Mouse (Mus musculus) cerebellum, postnatal 14 days (tissue): ENCODE data around the gene Il16.
A peak's percentile ranks its signal among the peaks of the same experiment; 100 is the strongest.

Source experiments
- DNase-seq, 2 experiments: peaks; one replicate each; pipeline ENCODE4 v3.0.0; 2021; ENCODE audit warnings: mixed read lengths in 2 of 2

The Il16 gene

GRCm38 (mm10) chr7:83678506-83678905 is 67.0 kb downstream of the Il16 start:
- no peak for DNase-seq

DNA sequence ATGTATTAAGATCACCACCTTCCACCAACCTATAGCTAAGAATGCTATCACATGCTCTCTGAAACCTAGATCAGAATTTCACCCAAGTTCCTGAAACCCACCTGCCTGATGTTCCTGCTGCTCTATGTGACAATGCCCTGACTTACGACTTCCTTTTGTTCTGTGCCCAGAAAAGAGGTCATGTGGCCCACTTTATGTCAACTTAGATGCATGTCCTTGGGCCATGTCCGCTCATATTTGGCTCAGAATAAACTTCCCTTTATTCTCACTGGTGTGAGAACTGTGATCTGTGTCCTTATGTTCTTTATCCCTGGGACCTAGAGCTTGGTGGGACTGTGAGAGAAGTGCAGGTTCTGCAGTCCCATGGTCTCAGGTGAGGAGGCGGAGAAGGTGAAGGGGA is 68.2 kb downstream of the Il16 start:
- peak in 1 of 2 experiments; percentile 1 for DNase-seq

- peak; percentile 45 to 46 for DNase-seq
Observed at GRCm38 (mm10) chr7:83675545-83676254, 69.8 kb downstream of the Il16 start.

DNA sequence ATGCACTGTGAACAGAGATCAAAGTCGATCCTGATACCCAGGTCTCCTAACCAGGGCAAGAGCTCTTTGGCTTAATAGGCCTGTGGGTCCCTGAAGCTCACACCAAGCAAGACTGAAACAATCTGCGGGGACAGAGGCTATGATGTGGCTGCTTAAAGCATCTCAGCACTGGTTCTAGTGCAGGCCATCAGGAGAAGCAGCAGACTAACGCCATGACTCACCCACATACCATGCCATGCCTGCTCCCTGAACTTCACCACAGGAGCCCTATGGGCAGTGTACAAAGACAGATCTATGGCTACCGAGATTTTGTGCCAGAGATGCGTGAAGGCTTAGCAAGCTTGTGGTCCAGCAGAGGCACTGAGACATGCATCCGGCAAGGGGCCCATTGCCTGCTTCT is 74.0 kb downstream of the Il16 start:
- DNase-seq: no peak

GRCm38 (mm10) chr7:83668724-83669123 is 76.8 kb downstream of the Il16 start:
- peak; percentile 76 to 82 for DNase-seq

DNA sequence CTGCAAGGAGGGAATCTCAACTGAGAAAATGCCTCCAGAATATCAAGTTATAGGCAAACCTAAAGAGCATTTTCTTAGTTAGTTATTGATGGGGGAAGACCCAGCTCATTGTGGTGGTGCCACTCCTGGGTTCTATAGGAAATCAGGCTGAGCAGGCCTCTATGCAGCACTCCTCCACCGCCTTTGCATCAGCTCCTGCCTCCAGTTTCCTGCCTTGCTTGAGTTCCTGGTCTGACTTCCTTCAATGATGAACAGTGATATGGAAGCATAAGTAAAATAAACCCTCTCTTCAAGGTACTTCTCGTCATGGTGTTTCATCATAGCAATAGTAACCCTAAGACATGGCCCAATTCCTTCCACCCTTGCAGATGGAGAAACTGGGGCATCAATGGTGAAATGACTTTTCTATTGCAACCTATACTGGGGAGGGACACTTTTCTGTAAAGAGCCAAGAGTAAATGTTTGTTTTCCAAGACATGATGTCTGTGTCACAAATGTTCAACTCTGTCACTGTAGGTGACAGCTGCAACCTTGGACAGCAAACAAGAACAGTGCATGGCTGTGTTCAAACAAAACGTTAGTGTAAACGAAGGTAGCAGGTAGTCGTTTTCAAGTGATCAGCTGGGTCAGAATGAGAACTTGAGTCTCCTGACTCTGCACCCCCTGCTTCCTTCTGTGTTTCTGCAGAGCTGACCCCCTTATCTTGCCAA is 77.4 kb downstream of the Il16 start:
- DNase-seq: peak in 1 of 2 experiments; percentile 1

DNA sequence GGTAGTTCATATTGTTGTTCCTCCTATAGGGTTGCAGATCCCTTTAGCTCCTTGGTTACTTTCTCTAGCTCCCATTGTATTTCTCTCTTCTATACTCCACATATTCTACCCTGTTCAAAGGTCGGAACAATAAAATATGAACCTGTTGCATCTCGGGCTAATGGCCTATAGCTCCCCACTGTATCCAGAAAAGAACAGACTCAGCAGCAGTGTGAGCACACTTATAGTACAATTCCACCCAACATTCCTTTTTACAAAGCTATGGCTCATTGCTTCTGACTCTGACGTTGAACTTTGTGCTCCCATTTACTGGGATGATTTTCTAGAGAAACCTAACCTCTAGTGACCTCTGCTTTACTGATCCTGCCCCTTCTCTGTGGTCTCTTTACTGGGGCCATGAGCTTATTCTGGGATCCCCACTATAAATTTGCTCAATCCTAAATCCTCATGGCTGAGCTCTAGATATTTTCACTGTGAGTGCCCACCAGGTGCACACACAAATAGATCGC is 79.4 kb downstream of the Il16 start:
- DNase-seq: no peak

- DNase-seq: peak in 1 of 2 experiments; percentile 68
Observed at GRCm38 (mm10) chr7:83662711-83663375, 82.7 kb downstream of the Il16 start.

- no peak for DNase-seq
Observed at GRCm38 (mm10) chr7:83661763-83662162, 83.8 kb downstream of the Il16 start.

DNA sequence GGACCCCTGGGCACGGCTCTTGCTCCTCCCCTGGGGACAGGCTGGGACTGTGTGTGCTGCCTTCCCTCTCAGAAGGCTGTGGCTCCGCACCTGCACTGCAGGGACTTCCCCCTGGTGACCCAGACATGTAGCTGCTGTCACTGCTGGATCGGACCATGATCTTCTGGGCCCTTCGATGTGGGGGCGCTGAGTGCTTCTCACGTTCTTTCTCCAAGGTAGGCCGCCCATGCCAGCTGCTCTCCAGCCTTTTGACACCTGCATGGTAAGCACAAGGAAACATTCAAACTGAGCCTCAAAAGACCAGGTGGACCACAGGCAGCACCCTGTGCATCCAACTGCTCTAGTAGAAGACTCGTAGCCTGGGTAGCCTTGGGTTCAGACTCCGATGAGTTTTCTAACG is 84.5 kb downstream of the Il16 start:
- no peak for DNase-seq

DNA sequence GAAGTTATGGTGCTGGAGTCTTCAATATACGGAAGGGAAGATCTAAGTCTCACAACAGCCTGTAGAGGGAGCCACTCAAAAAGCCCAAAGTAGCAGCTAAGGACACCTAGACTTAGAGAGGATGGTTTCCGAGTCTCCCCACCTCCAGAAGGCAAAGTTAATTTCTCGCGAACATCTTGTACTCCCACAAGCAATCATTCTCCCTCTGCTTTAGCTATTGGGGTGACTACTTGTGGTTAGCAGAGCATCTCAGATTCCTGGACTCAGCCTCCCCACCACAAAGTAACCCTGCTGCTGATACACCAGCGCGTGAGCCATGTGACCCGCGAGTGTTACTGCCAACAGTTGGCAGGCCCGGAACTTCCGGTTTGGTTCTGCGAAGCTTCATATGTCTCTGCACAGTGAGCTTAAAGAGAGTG is 85.2 kb downstream of the Il16 start:
- peak in 1 of 2 experiments; percentile 53 for DNase-seq

DNA sequence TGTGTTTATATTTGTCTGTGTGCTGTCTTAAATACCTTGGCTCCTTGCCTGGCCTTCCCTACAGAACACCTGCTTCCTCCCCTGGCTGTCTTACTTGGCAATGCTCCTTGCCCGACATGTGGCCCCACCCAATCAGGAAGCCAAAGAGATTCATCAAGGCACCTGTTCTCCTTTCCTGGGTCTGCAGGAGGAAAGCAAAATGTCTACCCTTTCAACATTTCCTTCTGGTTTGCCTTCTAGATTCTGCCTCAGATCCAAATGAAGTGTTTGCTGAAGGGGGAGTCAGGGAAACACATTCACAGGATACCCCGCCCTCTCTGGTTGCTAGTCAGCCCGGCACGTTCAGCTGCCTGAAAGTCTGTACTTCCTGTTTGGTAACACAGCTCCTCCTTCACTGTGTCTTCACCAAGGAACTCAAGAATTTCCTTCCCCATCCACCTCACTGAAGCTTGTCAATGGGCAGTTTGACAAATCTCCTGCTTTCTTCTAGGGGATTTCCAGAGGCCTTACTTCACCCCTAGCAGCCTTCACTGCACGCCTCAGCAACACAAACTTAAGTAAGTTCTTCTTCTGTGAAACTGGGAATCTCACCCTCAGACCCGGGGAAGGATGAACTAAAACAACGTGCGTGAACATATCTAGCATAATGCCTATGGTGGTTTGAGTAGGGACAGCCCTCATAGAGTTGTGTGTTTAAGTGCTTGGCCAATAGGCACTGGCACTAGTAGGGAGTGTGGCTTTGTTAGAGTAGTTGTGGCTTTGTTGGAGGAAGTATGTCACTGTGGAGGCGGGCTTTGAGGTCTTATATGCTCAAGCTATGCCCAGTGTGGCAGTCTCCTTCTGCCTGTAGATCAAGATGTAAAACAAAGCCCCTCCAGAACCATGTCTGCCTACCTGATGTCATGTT is 86.1 kb downstream of the Il16 start:
- DNase-seq: peak; percentile 65 to 75

GRCm38 (mm10) chr7:83658716-83659115 is 86.8 kb downstream of the Il16 start:
- no peak for DNase-seq

DNA sequence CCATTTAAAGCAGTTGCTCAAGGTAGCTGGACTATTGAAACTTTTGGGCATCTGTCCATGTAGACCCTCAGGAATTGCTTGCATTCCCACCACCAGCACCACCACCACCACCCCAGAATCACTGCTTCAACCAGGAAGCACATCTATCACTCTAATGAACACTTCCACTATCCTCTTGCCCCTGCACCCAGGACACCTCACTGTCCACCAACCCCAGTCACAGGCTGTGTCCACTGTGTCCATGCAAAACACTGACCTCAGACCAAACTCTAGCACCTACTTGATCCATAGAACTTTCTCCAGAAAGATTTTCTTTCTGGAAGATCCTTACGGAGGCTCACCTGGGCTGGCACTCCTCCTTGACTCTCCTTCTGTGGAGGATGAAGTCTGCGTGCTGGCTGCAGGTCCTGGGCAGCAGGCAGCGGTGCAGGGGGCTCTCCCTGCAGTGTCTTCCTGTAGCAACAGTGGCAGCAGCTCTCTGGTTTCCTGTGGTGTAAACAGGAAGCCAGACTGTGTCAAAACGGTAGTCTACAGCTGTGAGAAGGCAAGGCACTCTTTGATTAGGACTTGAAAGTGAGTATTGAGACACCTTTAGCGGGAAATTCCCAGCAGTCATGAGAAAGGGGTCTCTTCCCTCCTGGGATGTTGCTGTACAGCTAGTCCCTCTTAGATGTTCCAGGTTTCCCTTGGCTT is 90.4 kb downstream of the Il16 start:
- DNase-seq: no peak

- DNase-seq: no peak
Observed at GRCm38 (mm10) chr7:83654196-83654595, 91.3 kb downstream of the Il16 start.

GRCm38 (mm10) chr7:83653605-83654051 is 91.9 kb downstream of the Il16 start:
- DNase-seq: no peak

DNA sequence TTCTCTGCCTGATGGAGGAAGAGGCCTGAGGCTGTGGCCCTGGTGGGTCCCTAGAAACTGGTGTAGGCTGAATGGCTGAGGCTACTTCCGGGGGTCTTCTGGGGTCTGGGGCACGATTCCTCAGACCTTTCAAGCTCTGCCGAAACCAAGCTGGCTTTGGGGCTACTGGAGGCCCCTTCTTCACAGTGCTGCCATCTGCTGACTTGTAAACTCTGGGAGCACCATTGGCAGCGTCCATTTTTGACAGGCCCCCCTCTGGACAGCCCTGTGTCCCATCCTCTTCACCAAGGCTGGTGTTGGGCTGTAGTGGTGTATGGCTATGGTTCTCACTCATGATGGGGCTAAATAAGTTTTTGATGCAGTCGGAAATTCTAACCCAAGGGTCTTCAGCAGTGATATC is 93.0 kb downstream of the Il16 start:
- no peak for DNase-seq

- DNase-seq: no peak
Observed at GRCm38 (mm10) chr7:83650638-83651037, 94.9 kb downstream of the Il16 start.

DNA sequence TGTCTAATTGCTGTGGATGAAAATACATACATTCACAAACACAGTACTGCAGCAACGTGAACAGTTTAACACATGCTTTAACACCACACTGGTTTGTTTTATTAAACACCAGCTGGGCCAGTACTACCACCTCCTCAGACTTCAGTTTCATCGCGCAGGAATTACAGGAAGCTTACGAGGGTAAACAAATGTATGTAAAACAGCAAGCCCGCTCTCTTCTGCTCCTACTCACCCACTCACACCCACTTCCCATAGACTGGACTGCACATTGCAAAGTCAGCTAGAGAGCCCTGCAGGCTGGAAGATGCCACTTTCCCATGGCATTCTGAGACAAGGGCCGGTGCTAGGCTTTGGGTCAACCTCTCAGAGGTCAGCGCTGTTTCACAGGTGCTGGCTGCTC is 96.7 kb downstream of the Il16 start:
- no peak for DNase-seq

- DNase-seq: no peak
Observed at GRCm38 (mm10) chr7:83645476-83645875, 100.0 kb downstream of the Il16 start.

DNA sequence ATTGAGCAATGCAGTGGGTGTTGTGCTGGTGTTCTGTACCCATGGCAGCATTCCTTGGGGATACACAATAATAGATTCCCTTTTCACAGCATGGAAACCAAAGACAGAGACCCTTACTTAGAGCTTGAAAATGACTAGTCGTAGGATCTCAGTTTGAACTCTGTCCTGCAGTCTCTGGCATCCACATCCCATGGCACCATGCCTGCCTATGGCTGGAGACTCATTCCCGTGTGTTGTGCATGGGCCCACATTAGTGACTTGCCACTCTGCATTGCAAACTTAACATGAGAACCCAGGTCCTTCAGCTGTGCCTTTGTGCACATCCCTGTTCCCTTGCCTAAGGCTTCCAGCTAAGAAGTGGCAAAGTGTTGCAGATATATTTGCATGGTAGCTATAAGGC is 100.8 kb downstream of the Il16 start:
- DNase-seq: no peak

DNA sequence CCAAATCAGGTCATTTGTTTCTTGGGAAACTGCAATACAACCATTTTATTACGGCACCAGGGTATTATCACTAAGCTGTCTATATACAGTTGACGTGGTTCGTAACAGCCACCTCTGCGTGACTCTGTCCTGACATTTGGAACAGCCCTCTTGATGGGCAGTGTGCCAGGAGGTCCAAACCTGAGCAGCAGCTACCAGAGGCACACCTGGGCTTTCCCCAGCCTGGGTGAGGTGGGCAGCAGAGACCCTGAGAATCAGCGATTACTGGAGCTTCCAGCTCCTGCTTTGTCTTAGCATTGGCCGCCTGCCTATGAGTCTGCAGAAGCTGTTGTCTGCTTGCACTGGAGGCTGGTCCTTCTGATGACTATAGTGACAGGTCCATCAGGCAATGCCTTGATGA is 101.9 kb downstream of the Il16 start:
- DNase-seq: no peak
